Mouse (Mus musculus) megakaryocyte, adult 5-6 weeks (primary cell): ENCODE results near the gene Ebpl. TPM values are rescaled to one million over a fixed set of nuclear protein-coding genes. Genes with fewer than 3 reads are reported as not detected.

Experiments used
- ATAC-seq: 2 replicates; pipeline ENCODE4 v1.8.0; 2016; ENCODE audit warnings: mild to moderate bottlenecking, inconsistent platforms; ENCODE audit not compliant: poor library complexity, severe bottlenecking
- total RNA-seq, 2 experiments: library from RNA; stranded (forward) in 1 of 2; stranded (reverse) in 1 of 2; fragments of 153-499, 151-499 nt in 1 of 2; fragments of 221-1000, 200-1000 nt in 1 of 2; gene quantifications; 2 replicates each; pipeline versions ENCODE4 v1.2.3 to v1.2.4; 2015 to 2017

The Ebpl gene
- total RNA-seq (2015) (2.1 and 2.2 TPM in 2 replicates), total RNA-seq (2017) (0.98 and 1.2 TPM in 2 replicates)

DNA sequence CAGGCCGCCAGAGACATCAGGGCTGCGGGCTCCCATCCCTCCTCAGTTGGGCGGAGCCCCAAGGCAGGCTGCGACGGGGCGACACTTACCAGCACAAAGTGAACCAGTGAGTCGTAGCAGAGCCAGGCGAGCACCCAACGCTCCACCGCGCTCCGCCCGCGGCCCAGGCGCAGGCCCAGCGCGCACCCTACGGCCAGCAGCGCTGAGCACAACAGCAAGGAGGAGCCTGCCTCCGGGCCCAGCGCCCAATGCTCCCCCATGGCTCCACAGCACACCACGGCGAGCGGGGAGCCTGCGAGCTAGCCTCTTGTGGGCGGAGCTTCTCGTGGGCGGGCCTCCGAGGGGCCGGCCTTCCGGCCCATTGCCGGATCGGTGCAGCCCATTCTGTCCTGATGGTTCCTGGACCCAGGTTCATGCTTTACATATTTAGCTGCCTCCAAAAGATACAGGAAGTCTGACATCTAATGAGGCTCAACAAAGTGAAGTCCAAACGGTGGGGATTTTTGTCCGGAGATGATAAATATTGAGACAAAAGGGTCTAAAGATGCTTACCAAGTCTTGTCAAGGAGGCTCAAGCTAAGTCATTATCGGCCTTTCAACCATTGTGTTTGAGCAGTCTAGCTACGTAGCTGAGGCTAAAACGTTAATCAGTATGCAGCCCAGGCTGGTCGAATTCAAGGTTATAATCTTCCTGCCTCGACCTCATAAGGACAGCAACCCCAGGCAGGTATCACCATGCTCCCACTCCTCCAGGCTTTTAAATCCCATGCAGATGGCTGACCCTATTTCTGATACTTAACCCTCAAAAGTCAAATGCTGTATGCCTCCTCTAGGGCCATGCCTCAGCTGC, at the start of gene Ebpl:
Gene Ebpl, minus strand, starts transcription at position 309 of the 850 bp plus-strand sequence.
- ATAC-seq, result peak; percentile 98

DNA sequence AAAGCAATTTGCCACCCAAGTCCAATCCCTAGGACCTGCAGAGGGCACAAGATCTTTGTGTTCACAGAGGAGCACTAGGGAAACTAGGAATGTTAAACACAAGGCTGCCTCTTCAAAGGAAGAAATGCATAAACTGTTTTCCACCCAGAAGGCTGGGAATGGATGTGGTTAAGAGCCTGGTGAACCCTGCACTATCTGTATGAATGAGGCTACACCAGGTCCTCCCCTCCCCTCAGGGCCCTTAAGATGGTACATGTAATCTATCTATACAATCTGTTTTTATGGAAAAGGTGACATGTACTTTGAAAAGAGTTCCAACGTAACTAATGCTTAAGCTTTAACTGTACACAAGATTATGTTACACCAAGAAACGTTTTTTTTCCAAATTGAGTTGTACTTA, 49.8 kb upstream of the Ebpl start:
- no peak for ATAC-seq

DNA sequence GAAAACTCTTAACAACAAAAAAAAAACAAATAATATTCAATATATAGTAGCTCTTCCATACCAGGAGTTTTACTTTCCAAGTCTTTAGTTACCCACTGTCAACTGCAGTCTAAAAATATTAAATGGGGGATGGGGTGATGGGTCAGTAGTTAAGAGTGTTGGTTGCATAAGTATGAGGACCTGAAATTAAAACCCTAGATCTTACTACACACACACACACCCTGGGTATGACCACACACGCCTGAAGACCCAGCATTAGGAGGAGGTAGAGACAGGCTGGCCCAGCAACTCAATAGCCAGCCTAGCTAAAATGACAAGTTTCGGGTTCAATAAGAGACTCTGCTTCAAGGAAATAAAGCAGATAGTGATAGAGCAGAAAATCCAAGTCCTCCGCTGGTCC, 46.8 kb upstream of the Ebpl start:
- 0 out of 2 replicates have a peak, but pooled peaks have one; percentile 33 for ATAC-seq

DNA sequence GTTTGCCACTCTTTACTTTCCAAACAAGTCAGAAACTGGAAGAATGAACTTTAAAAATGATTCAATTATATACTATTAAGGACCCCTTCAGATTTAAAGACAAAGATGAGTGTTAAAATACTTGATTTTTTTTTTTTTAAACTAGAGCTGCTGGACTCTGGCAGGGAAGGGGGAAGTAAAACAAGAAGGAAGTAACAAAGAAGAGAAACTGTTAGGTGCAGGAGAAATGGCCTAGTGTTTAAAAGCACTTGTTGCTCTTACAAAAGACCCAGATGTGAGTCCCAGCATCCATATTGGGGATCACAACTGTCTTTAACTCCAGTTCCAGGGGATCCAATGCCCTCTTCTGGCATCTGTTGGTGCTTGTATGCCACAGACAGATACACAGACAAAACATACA, 45.5 kb upstream of the Ebpl start:
- peak; percentile 87 for ATAC-seq

DNA sequence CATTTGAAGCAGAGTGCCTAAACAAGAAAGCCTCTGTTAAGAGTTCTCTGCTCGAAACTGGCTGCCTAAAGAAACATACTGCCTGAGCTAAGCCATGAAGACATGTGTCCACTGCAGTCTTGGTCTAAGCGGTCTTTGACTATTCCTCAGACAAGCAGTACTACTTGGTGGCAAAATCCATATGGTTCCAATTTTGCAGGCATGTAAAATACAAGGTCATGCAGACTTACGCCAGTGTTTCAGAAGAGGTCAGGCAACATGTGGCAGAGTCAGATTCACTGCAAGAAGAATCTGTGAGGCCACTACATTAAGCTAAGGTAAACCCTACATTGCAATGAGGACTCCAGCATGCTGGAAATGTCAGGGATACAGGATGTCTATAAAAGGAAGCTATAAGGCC, 44.7 kb upstream of the Ebpl start:
- no peak for ATAC-seq

DNA sequence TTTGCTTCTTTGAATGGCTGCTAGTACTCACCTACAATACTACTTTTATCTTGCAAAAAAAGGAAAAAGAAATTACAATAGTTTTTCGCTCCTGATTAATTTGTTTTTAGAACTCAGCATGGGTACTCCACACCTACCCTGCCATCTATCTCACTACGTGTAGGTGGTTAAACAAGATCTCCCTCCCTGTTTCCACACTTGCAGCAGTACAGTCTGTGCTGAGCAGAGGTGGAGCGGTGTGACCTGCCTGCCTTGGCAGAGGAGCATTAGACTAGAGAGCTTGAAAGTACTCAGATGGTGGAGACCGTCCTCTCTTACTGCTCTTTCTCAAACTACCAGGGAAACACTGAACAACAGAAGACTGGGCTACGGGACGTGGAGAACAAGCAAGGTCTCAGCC, 34.5 kb upstream of the Ebpl start:
- ATAC-seq, result no peak

DNA sequence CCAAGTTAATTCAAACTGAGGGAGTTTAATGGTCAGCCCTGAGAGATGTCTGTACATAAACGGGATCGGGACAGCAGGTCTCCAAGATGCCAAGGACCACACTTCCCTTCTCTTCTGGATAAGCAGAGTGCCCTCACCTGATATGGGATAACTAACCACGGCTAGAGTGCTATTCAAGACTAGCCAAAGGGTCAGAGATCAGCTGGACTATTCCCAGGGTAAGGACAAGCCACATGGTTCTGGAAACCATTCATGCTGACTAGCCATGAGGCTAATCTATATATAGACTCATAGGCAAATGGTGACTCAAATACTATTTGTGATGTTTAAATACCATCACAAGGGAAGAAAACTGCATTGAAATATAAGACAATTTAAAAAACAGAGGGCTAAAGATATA, 30.3 kb upstream of the Ebpl start:
- ATAC-seq, result no peak

DNA sequence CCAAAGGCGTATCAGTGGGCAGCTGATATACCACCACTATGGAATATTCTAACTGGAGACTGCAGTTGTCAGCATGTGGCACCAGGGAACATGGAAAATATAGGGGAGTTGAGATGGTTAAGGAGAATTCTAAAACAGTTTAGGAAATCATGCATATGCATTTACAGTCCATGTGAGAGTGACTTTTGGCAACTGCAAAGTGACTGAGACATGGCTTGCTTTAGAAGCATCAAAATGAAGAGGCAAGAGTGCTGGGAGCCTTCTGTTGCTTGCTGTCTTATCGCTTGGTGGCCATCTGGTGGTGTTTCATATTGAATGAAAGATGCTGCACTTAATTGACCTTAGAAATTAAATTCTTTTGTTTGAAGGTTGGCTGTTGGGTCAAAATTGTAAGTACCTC, 7.1 kb upstream of the Ebpl start:
- ATAC-seq, result no peak

DNA sequence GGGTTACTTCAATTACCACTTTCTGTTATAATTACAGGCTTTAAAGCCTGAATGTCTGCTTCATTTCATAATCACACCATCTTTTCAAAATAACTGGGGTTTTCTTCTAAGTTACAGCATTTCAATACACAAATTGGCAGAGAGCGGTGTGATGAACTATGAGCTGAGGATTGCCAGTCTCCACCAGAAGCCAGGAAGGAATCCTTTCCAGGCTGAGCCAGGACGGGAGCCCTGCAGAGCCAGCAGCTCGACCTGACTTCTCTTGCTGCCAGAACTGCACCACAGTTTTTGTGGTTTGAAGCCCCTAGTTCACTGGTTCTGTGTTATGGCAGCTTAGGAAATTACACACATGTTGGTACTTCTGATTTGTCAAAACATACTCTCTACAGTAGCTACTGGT, 4.4 kb upstream of the Ebpl start:
- ATAC-seq, result no peak

DNA sequence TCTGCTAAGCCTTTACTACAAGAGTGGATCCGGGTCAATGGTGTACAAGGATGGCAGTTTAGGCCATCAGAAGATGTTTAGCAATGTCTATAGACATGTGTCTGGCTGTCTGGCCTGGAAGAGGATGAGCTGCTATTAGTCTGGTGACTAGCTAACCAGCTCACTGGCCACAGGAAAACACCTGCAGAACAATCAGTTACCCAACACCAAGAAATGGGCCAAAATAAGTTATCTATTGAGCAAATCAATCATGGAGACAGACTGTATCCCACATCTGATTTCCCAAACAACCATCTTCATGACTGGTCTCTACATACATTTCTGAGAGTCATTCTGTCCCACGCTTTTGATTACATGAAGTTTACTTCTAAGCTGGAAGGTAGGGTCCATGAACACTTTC, 3.5 kb upstream of the Ebpl start:
- no peak for ATAC-seq

DNA sequence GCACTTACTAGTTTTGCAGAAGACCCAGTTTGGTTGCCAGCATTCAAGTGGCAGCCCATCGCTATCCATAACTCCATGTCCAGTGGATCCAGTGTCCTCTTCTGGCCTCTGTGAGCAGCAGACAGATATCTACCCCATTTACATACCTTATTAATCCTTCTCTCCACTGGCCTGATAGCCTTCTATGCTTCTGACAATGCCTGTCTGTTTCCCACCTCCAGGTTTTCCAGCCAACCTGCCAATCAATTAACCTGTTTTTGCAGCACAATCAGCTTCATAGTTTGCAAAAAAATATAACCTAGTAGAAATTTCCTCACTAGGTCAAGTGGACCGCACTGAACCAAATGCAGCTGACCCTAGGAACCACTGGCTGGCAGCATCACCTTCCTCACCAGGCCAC, 2.0 kb upstream of the Ebpl start:
- no peak for ATAC-seq

DNA sequence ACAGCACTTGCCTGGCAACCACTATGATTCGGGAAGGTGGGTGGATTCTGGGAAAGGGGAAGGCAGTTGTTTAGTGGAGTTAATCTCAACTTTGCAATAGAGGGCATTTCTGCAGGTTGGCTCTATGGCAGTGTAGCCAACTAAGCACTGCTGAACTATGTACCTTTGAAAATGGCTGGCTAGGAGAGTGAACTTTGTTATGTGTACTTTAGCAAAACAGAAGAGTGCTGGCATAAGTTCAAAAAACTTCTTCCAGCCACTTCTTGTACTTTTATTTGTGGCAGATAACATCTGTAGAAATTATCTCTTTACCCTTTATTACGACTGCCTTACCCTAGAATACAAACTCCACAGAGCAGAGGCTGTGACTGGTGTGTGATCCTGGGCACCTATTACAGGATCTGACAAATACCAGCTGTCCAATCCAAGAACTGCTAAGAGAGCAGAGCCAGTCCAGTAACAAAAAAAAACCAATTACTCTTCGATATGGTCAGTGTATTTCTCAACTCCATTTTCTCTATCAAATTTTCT, 807 bp upstream of the Ebpl start:
- ATAC-seq, result no peak

DNA sequence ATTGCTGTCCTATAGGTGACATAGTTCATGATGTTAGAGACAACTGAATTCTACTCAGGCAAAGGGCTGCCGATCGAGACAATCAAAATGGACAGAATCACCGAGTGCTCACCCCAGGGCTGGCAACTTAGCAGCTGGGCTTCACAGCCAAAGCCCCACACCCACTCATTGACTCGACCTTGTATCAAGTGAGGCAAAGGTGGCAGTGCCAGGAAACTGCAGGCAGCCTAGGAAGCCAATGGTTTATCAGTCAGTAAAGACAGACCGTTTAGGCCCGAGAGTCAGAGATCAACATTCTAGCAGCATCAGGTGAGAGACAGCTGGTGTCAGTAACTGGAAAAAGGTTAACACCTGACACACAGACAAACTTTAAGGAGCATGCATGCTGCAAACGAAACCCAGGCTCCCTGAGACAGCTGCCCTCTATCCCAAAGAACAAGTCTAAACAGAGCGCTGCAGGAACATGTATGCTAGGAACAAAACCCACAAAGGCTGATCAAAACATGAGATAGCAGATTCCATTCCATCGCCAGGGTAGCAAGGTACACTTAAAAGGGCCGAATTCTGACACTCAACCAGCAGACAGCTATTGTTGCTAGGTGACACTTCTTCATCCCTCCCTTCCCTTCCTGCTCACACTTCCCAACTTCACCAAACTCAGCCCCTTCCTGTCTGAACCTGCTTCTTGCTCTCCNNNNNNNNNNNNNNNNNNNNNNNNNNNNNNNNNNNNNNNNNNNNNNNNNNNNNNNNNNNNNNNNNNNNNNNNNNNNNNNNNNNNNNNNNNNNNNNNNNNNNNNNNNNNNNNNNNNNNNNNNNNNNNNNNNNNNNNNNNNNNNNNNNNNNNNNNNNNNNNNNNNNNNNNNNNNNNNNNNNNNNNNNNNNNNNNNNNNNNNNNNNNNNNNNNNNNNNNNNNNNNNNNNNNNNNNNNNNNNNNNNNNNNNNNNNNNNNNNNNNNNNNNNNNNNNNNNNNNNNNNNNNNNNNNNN, 5.7 kb downstream of the Ebpl start:
- ATAC-seq, result no peak

DNA sequence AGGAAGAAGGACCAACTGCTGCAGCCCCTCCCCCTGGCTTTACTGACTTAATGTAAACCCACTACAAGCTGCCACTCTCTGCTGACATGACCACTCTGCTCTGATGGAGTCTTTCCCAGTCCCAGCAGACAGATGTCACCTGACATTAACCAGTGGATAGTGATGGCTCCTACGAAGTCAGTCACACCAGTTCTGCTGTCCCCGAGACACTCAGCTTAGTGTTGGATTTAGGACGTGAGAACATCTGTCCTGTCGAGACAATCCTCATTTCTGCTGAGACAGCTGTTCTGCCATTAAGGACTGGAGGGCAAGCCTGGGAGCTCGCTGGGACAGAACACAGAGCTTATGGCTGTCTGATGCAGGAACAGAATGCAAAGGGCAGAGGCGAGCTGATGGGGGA, 9.4 kb downstream of the Ebpl start:
- no peak for ATAC-seq

DNA sequence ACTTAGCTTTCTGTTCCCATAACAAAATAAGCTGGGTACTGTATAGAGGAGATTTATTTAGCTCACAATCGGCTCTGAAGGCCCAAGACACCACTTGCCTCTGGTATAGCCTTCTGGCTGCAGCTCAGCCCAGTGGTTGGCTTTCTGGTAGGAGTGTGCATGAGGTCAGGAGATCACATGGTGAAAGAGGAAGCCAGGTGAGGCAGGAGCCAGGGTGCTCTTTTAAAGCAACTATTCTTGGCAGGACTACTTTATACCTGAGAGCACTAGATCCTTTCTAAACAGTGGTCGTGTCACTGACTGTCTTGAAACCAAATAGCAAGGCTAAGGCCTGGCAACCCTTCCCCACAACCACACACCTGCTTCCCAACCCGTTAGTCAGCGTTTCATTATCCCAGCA, 10.4 kb downstream of the Ebpl start:
- ATAC-seq, result no peak

DNA sequence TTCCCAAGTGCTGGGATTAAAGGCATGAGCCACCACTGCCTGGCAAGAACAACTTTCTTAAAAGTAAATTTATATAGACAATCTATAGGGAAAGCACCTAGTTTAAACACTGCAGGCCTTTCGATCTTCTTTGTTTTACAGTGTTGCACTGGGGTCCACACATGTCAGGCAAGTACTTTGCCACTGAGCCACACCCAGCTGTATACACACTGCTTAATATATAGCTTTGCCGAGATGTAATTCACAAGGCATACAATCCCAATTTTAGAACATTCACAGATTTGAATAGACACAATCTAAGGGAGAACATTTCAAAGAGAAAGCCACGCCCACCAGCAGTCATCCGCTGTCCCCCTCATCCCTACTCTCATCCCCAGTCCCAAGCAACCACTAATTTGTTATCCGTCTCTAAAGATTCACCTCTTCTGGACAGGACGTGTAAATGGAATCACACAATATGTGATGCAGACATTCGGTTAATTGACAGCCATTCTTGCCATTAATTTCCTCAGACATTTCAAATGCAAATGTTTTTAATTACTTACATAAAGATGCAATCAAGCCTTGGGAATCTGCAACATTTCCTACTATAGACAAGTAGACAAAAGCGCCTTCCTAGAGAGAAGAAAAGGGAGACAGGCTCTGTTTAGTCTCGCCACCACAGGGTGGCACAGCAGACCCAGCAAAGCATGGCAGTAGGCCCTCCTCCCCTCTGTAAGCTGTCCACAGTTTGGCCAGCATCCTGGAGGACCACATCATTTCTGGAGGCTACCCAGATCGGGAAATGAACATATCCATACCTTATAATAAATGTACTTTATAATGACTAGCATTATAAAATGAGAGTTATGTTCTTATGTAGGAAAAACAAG, 13.2 kb downstream of the Ebpl start:
- no peak for ATAC-seq

DNA sequence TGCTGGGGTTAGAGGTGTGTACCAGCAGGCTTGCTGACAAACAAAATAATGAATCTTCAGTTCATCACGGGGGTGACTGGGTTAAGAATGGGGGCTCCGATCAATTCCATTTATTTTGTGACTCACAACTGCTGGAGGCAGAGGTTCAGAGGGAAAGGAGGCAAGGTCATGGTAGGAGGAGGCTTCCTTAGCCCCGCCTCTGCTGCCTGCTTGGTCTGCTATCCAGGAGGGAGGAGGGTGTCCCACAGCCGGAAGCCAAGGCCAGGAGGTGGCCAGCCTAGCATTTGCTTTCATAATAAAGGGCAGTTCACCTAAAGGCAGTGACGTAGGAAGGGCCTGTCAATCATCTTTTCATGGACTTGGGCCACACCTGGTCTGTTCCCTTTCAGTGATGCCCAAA, 15.6 kb downstream of the Ebpl start:
- no peak for ATAC-seq

DNA sequence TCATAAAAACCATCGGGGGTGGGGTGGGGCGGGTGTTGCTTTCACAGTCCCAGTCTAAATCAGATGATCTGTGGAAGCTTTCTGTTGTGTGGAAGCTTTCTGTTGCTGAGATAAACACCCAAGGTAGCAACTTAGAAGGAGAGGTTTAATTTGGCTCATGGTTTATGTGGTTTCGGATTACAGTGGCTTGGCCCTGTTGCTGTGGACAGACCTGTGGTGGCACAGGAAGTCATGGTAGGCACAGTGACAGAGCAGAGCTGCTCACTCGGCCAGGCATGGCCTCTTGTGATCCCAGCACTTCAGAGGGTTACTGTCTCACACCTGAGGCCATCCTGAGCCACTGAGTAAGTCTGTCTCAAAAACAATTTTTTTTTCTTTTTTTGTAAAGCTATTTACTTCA, 20.9 kb downstream of the Ebpl start:
- ATAC-seq, result no peak

DNA sequence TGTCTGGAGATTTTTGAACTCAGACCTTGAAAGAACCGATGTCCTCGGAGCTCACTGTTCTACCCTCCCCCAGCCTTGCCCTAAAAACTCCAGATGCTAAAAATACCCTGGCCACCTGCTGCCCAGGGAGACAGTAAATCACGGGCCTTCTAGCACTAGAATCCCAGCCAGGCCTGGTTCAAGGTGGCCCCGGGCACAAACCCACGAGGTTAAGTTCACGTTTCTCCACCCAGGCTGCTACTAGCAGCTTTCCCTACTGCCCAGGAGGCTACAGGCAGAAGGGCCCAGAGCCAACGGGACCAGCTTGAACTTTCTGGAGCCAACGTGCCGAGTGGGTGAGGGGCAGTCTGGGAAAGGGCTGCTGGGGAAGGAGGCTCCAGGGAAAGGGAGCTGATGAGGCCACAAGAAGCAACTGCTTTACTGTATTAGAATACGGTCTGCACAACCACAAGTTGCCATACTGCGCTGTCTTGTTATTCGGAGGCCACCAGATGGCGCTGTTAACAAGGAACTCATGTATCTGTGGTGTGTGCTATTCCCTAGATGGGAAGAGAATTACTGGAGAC, 29.2 kb downstream of the Ebpl start:
- peak; percentile 84 for ATAC-seq

DNA sequence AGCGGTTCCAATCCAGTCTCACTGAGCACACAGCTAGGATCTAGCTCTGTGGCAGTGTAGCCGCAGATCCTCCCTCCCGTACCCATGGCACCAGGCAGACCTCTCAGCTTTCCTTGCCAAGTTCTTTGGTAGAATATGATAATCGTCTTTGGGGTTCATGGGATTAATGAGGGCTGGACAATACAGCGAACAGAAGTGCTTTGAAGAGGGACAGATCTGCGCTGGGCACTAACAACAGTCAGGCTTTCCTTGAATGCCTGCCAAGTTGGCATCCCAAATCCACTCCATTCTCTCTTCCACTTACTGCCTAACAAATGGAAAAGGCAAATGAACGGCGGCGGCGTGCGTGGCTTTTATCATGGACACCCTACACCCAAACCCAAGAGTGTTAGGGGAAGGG, 29.6 kb downstream of the Ebpl start:
- ATAC-seq, result no peak
